Mouse (Mus musculus): ENCODE measurements around the gene Fscn2. TPM values are rescaled to one million over a fixed set of nuclear protein-coding genes. Genes with fewer than 3 reads are reported as not detected.
A peak's percentile ranks its signal among the peaks of the same experiment; 100 is the strongest.

Gene Fscn2
- polyA plus RNA-seq (2015; fragmentation: Nextera tagmentation; extraction: Ambion mirVana), result 0.52 and 0.61 TPM in 2 replicates

- no peak within 1 kb of the TSS for H3K27ac ChIP-seq
- no peaks in the 10 kb centered on the region for H3K9me3 ChIP-seq
- H3K4me1 ChIP-seq, result peaks cover 58% of the 10 kb centered on the region
- no peak within 1 kb of the TSS for H3K4me2 ChIP-seq (replicated peaks)
- no peaks in the 10 kb centered on the region for H3K36me3 ChIP-seq
- H3K9ac ChIP-seq, result peak within 1 kb of the TSS; percentile 43; the same call in 1 of the 2 replicates
- no peak within 1 kb of the TSS for H3K4me3 ChIP-seq
- no peak for ATAC-seq (ENCODE audit: low FRiP score, low read depth)
- H3K27me3 ChIP-seq, result no peaks in the 10 kb centered on the region
- WGBS, result 68% methylated on average over 10 of the region's 10 CpGs
These were observed at the start of gene Fscn2 for GRCm38 (mm10) chr11:120361295-120361694. TSS of gene Fscn2 (plus strand) at chr11:120361534.

DNA sequence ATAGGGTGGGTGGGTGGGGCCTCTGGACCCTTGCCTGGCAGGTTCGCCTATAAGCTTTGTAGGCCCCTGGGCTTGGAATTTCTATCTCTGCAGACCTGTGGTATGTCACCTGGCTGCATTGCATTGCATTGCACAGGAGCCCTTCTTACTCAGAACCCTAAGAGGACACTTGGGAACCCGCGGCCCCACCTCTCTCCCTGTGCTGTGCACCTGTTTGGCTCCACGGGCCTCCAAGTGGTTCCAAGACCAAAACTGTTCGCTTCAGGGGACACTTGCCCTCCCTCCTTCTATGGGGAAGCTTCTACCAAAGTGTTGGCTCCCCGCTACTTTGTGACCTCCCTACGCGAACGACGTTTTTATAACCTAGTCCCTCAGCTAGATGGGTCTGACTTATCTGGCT, 49.8 kb upstream of the Fscn2 start:
- Histone ChIP-seq H3K36me3 (no peaks in the 10 kb centered on the region), H3K27ac (peak overlapping the region; percentile 81), H3K9ac (peak overlapping the region; percentile 74), H3K27me3 (peaks cover 4% of the 10 kb centered on the region; the same call in 1 of the 2 replicates), H3K4me3 (peak overlapping the region; percentile 44), H3K4me2 (replicated peaks) (peak overlapping the region; percentile 77), H3K9me3 (no peaks in the 10 kb centered on the region), H3K4me1 (peaks cover 48% of the 10 kb centered on the region)
- 35% methylated on average over 10 of the region's 10 CpGs for WGBS
- no peak for ATAC-seq (ENCODE audit: low FRiP score, low read depth)

- 0 out of 2 replicates have a peak overlapping the region, but pooled peaks have one; percentile 77 for H3K4me2 ChIP-seq (replicated peaks)
- H3K9ac ChIP-seq, result no peak overlapping the region
- no peak for ATAC-seq (ENCODE audit: low FRiP score, low read depth)
These were observed 49.3 kb upstream of the Fscn2 start for GRCm38 (mm10) chr11:120312069-120312468.

DNA sequence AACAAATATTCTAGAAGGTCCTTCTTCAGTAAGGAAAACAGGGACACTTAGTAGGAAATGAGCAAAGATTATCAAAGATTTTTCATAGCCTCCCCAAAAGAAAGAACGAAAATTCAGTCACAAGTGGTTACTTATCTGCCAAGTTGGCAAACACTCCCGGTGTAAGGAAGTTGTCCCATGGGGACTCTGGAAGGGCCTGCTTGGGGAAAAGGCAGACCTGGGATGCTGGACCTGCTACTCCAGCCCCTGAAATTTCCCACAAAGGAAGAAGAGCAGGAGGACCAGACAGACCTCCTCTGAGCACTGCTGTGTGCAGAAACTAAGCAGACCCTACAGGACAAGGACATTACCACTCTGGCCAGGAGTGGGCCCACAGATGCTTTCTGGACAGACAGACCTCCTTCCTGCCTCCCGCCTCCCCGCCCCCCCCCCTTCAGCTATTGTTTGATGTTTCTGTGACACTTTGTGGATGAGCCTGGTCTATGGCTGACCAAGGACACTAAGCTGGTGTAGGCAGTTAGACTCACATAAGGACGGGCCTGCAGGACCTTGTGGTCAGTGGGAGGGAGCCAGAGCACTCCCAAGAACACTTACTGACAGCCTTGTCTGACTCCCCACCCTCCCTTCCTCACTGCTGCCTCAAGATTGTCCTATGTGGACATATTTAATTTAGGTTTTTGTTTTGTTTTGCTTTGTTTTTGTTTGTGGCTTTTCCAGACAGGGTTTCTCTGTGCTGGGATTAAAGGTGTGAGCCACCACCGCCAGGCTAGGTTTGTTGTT, 47.2 kb upstream of the Fscn2 start:
- Histone ChIP-seq H3K4me2 (replicated peaks) (no peak overlapping the region), H3K9ac (no peak overlapping the region), H3K4me1 (peaks cover 36% of the 10 kb centered on the region), H3K4me3 (no peak overlapping the region), H3K36me3 (no peaks in the 10 kb centered on the region), H3K9me3 (no peaks in the 10 kb centered on the region), H3K27ac (no peak overlapping the region), H3K27me3 (no peaks in the 10 kb centered on the region)
- 58% methylated on average over 6 of the region's 6 CpGs for WGBS
- ATAC-seq (ENCODE audit: low FRiP score, low read depth), result no peak

More at GRCm38 (mm10) chr11:120312069-120312468, 49.3 kb upstream of the Fscn2 start:
- Histone ChIP-seq H3K27ac (no peak overlapping the region; the same call in 1 of the 2 replicates), H3K4me3 (no peak overlapping the region), H3K9me3 (no peaks in the 10 kb centered on the region), H3K36me3 (no peaks in the 10 kb centered on the region), H3K27me3 (0 out of 2 replicates have a peak, but pooled peaks cover under 1% of the 10 kb centered on the region), H3K4me1 (peaks cover 48% of the 10 kb centered on the region)
- 56% methylated on average over 6 of the region's 6 CpGs for WGBS

- H3K27ac ChIP-seq, result peak overlapping the region; percentile 99; the same call in 1 of the 2 replicates
- no peak for ATAC-seq (ENCODE audit: low FRiP score, low read depth)
- H3K4me1 ChIP-seq, result peaks cover 36% of the 10 kb centered on the region
- 0 out of 2 replicates have a peak overlapping the region, but pooled peaks have one; percentile 83 for H3K9ac ChIP-seq
- WGBS, result 46% methylated on average over 16 of the region's 16 CpGs
- H3K4me3 ChIP-seq, result peak overlapping the region; percentile 54; the same call in 1 of the 2 replicates
- H3K4me2 ChIP-seq (replicated peaks), result peak overlapping the region; percentile 94
- H3K36me3 ChIP-seq, result no peaks in the 10 kb centered on the region
- no peaks in the 10 kb centered on the region for H3K9me3 ChIP-seq
- no peaks in the 10 kb centered on the region for H3K27me3 ChIP-seq
These were observed 46.5 kb upstream of the Fscn2 start for GRCm38 (mm10) chr11:120314721-120315415.

- Histone ChIP-seq H3K9ac (peak overlapping the region; percentile 83), H3K4me2 (replicated peaks) (peak overlapping the region; percentile 94), H3K9me3 (no peaks in the 10 kb centered on the region), H3K27ac (peak overlapping the region; percentile 99), H3K27me3 (no peaks in the 10 kb centered on the region), H3K4me1 (peaks cover 33% of the 10 kb centered on the region), H3K4me3 (peak overlapping the region; percentile 54), H3K36me3 (no peaks in the 10 kb centered on the region)
- WGBS, result 26% methylated on average over 4 of the region's 4 CpGs
- ATAC-seq (ENCODE audit: low FRiP score, low read depth), result no peak
These were observed 45.9 kb upstream of the Fscn2 start for GRCm38 (mm10) chr11:120315416-120315761.

DNA sequence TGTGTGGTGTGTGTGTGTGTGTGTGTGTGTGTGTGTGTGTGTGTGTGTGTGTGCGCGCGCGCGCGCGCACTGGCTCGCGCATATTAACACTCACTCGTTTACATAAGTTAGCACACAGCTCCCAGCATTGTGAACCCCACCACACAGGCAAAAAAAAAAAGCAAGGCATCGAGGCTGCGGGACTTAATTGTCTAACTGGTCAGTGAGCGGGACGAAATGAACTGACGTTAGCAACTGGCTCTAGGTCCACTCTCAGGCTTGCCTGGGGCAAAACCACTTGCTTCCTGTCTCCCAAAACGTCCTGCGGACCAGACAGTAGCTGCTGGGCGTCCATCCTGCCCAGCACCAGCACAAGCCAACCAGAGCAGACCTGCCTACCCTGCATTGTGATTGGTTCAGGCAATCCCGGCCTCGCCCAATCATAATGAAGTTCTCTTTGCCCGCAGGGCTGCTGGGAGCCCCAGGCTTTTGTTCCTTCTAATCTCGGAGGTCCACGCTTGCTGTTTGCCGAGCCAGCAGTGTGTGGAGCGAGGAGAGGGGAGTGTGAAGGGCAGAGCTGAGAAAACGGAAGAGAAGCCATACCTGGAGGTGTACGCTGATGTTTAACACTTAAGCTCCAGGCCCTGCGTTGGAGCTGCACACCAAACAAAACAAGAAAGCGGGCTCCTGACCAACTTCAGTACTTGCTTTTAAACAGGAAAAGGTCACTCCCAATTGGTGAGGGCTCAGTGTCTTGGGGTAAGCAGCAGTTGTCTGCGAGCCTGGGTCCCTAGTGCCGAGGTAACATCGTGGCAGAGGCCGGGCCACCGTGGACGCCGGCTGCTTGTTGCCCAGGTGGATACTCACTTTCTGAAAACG, 45.3 kb upstream of the Fscn2 start:
- Histone ChIP-seq H3K27ac (peak overlapping the region; percentile 99), H3K9me3 (no peaks in the 10 kb centered on the region), H3K9ac (peak overlapping the region; percentile 83), H3K27me3 (no peaks in the 10 kb centered on the region), H3K4me1 (peaks cover 30% of the 10 kb centered on the region), H3K36me3 (no peaks in the 10 kb centered on the region), H3K4me3 (peak overlapping the region; percentile 54), H3K4me2 (replicated peaks) (peak overlapping the region; percentile 94)
- ATAC-seq (ENCODE audit: low FRiP score, low read depth), result peak; percentile 96
- 6% methylated on average over 37 of the region's 37 CpGs for WGBS

- Histone ChIP-seq H3K4me1 (peaks cover 23% of the 10 kb centered on the region), H3K9ac (peak overlapping the region; percentile 83), H3K36me3 (no peaks in the 10 kb centered on the region), H3K27ac (peak overlapping the region; percentile 99), H3K4me2 (replicated peaks) (peak overlapping the region; percentile 94), H3K27me3 (no peaks in the 10 kb centered on the region), H3K9me3 (no peaks in the 10 kb centered on the region), H3K4me3 (peak overlapping the region; percentile 54)
- 15% methylated on average over 13 of the region's 13 CpGs for WGBS
- ATAC-seq (ENCODE audit: low FRiP score, low read depth), result peak; percentile 13; the same call in 1 of the 2 replicates
These were observed 44.6 kb upstream of the Fscn2 start for GRCm38 (mm10) chr11:120316690-120317254.

DNA sequence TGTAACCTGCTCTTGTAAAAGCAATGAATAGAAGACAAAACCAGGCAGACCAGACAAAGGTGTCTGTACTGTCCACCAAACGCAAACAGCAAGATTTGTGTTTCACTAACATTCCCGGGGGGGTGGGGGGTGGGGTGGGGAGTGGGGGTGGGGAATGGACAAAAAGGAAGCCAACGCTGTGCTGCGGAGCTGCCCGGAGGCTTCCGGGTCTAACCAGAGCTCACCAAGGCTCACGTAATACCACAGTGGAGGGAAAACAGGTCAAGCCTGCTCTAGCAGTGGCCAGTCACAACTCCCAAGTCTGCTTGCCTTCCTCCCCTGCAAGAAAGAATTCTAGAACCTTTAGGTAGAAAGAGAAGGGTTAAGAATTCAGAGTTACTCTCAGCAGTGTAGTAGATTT, 43.9 kb upstream of the Fscn2 start:
- Histone ChIP-seq H3K27me3 (no peaks in the 10 kb centered on the region), H3K4me2 (replicated peaks) (peak overlapping the region; percentile 94), H3K9me3 (no peaks in the 10 kb centered on the region), H3K4me1 (peaks cover 20% of the 10 kb centered on the region), H3K36me3 (no peaks in the 10 kb centered on the region), H3K9ac (no peak overlapping the region), H3K27ac (no peak overlapping the region), H3K4me3 (no peak overlapping the region)
- WGBS, result 67% methylated on average over 7 of the region's 7 CpGs
- ATAC-seq (ENCODE audit: low FRiP score, low read depth), result no peak

DNA sequence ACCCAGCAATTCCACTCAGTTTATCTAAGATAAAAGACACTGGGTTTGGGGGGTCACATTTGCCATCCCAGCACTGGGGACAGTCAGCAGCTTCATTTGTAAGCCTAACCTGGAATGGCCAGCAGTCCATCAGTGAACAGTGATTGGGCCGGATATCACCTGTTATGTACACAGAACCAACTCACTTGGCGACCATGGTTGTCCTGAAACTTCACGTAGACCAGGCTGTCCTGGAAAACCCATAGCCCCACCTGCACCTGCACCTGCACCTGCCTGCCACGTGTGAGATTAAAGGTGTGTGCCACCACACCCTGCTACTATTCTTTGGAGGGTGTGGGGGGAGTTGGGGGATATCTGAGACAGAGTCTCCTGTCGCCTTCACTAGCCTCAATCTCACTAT, 42.0 kb upstream of the Fscn2 start:
- Histone ChIP-seq H3K4me3 (no peak overlapping the region), H3K9me3 (no peaks in the 10 kb centered on the region), H3K27ac (no peak overlapping the region), H3K4me2 (replicated peaks) (no peak overlapping the region), H3K4me1 (peaks cover 20% of the 10 kb centered on the region), H3K9ac (no peak overlapping the region), H3K36me3 (no peaks in the 10 kb centered on the region), H3K27me3 (no peaks in the 10 kb centered on the region)
- no peak for ATAC-seq (ENCODE audit: low FRiP score, low read depth)
- WGBS, result 87% methylated on average over 5 of the region's 5 CpGs

GRCm38 (mm10) chr11:120320156-120320555, 41.2 kb upstream of the Fscn2 start:
- no peak for ATAC-seq (ENCODE audit: low FRiP score, low read depth)
- H3K36me3 ChIP-seq, result no peaks in the 10 kb centered on the region
- no peaks in the 10 kb centered on the region for H3K9me3 ChIP-seq
- no peaks in the 10 kb centered on the region for H3K27me3 ChIP-seq
- H3K9ac ChIP-seq, result no peak overlapping the region
- no peak overlapping the region for H3K4me3 ChIP-seq
- 94% methylated on average over 10 of the region's 10 CpGs for WGBS
- peaks cover 15% of the 10 kb centered on the region for H3K4me1 ChIP-seq
- no peak overlapping the region for H3K27ac ChIP-seq
- H3K4me2 ChIP-seq (replicated peaks), result no peak overlapping the region

Data from limb, embryonic 13.5 days (tissue).